Mouse (Mus musculus) kidney, adult 11 months (tissue): ENCODE measurements around the gene Ppp1r26.
A peak's percentile ranks its signal among the peaks of the same experiment; 100 is the strongest.

Experiments
- DNase-seq: peaks from one replicate; pipeline ENCODE4 v3.0.0; 2022

Gene Ppp1r26

DNA sequence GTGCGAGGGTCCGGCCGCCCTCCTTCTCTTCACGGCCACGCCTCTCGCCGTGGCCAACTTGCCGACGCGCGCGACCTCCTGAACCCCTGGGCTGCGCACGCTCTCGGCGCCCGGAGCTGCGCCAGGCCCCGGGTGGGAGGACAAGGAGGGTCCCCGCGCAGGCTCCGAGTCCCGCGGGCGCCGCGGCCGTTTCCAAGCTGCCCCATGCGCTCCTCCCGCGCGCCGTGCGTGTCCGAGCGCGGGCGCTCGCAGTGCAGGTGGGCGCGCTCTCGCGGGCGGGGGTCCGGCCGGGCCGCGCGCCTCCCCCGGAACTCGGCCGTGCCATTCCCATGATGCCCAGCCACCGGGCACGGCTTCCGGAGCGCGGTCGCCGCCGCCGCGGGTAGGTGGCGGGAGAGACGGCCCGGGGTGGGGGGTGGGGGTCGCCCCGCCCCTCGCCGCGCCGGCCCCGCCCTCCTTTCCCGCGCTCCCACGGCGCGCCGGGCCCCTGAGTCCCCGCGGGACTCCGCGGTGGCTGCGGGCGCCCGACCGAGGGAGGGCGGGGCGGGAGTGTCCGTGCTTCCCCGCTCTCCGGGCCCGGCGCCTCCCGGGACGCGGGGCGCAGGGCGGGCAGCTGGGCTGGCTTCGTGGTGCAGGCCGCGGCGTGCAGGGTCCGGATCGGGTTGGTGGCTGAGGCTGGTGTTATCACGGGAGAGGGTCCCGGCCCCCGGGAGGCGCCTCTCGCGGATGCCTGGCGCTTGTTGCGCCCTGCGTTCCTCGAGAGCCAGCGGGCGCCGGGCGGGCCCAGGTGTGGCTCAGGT is at the start of gene Ppp1r26:
Gene Ppp1r26, plus strand, starts transcription at position 286 of the 800 bp plus-strand sequence.
- peak; percentile 40 for DNase-seq

DNA sequence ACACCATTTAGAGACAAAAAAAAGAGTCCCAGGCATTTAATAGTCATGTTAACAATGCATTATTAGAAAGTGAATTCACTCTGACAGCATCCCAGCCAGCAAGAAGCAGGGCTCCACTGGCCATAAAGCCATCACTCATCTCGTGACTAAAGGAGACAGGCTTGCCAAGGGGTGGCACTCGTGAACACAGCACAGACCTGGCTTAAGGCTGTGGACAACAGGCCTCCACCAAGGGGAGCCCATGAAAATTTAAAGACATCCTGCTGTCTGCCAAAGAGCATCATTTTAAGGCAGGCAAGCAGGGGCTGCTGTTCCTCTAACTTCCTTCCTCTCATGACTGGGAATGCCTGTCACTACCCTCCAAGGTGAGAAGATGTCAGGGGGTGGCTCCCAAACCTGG is 49.7 kb upstream of the Ppp1r26 start:
- DNase-seq, result no peak

DNA sequence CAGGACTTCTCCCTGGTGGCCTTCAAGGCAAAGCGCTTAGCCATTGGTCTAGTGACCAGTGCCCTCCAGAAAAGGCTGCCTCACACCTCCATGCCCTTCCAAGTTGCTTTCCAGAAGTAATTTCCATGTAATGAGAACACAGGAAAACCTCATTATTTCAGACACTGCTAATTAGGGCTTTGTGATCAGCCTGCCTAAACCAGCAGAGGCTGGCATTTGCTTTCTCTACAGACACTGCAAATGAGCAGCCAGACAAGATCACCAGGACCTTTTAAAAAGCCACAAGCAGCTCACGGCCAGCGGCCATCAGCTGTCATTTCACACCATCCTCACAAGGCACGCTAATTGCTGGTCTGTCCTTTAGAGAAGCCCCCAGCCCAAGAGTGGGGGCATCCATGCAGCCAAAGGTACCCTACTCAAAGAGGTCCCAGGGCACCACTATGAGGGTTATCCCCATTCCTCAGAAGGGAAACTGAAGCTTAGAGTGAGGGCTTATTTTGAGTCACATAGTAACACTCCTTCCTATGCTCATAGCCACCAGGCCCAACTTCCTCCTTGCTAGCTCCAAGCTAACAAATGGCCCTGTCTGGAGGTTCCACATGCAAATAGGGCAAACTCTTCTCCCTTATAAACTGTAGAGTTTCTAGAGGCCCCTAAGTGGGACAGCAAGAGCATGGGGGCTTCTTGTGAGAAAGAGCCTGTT is 49.0 kb upstream of the Ppp1r26 start:
- no peak for DNase-seq

DNA sequence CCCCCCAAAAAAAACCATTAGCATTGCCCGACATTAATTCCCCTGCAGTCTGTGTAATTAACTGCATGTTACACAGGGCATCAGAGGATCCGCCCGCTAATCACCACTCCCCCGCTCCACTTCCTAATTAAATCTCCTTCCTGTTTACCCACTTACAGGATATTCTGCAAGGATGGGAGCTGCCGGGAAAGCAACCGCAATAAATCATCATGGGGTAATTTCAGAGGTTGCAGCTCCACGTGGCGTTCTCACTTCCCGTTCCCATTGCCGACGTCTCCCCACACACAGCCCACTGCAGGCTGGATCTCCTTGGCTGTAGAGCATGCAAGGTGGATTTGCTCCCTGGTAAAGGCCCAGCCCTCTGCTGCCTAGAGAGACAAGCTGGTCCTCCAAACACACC is 45.0 kb upstream of the Ppp1r26 start:
- DNase-seq, result peak; percentile 63

DNA sequence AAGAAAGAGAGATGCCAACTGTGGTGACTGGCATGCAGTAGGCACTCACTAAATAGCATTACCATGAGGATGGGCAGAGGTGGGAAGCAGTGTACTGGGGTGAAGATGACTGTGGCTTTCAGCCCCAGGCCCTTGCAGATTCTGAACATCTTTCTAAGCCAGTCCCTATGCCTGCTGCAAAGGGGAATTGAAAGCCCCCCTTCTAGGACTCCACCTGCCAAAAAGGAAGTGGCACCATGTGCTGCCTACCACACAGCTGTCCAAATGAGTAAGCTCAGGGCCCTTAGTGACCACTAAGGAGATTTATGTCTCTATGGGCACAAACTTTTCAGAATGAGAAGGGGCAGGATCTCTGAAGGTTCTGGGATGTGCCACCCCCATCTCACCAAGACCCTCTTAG is 44.5 kb upstream of the Ppp1r26 start:
- DNase-seq, result no peak

DNA sequence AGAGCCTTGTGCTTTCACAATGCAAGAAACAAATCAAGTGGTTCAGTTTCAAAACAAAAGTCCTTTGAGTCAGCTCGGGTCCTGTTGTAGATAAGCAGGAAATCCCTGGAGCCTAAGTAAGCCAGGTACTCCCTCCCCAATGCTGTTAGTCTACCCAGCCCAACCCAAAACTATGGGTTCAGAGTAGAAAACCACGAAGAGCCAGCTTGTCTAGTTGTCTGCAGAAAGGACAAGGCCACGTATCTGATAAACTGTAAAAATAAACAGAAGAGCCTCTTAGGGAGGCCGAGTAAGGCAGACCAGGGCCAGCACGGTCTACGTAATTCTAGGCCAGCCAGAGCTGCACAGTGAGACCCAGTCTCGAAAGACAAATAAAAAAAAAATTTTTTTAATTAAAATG is 38.8 kb upstream of the Ppp1r26 start:
- no peak for DNase-seq

DNA sequence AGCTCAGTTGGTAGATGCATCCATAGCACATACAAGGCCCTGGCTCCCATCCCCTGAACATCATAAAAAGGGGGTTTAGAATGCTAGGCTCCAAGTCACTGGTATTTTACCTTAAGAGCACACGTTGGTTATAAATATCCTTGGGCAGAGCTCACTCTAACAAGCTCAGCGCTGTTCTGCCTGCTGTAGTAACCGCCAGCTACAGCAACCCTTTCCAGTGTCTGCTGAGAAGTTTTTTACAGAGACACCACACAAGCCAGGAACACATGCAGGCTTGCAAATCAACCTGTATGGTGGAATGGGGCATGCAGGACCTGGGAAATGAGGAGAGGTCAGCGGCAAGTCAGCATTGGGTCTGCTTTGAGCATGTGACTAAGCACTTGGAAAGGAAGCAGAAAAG is 37.5 kb upstream of the Ppp1r26 start:
- no peak for DNase-seq

DNA sequence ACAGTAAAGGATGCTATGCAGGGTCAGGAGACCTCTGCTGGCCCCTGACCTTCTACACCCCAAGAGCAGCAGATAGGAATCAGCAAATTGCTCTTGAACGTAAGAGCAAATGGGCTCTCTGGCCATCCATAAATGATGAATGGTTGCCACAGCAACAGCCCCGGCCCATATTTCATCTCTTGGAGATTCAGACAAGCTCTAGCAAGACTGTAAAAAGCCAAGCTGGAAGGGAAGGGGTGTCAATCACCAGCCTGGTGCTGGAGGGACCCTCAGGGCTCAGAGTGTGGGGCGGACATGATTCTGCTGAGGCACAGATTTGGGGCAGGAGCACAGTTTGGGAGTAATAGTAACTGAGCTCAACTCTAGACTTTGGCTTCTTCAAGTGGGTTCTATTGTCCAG is 37.0 kb upstream of the Ppp1r26 start:
- DNase-seq, result no peak

DNA sequence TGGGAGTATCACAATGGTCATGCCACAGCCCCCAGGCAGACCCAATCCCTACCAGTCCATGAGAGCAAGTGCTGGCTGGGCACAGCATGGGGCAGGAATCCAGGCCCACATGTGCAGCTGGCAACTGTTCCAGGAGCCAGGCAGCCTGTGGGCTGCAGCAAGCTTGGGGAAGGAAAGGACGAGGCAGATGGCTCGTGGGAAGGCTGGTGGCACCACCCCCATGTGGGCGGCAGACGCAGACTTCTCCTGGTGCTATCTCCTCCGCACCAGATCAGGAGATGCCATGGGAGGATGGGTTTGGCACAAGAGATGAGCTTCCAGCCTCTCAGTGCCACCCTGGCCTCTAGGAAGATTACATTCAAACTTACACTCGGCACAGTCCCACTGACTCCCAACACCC is 33.7 kb upstream of the Ppp1r26 start:
- no peak for DNase-seq

DNA sequence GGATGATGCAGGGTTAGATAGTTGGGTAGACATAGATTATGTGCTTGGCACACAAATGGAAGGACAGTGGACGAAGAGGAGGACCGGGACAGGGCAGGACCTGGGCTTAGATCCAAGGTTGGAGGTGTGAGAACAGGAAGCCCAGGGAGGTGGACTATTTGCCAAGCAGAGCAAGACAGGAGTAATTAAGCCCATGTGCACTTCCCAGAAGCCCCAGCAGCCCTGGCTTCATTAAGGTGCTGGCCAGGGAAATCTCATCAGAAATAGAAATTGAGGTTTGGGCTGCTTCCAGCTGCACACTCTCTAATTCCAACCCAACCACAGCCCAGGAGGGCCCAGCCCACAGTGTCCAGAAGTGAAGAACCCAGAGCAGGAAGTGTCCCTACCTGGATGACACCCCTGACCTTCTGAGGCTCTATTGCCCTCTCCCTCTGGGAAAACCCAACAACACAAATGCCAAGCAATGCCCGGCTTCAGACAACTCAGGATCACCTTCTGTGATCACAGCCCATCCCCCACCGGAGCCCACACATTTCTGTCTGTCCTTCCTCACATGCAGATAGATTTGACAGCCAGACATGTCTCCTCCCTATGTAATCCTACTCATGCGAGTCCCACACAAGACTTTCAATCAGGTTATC is 32.4 kb upstream of the Ppp1r26 start:
- DNase-seq, result no peak

DNA sequence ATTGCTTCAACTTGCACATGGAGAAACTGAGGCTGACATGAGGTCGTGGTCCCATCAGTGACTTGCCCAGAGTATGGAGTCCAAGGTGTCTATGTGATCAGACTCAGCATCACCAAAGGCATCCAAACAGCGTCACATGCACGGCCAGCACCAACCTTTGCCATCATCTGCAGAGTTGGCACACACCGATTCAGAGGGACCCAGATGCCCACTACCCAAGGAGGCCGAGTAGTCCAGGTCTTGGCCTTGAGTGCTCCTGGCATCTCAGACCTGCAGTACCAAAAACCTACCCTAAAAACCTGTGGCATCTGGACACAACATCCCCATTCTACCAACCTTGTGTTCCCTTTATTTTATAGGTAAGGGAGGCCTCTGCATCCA is 31.9 kb upstream of the Ppp1r26 start:
- no peak for DNase-seq

DNA sequence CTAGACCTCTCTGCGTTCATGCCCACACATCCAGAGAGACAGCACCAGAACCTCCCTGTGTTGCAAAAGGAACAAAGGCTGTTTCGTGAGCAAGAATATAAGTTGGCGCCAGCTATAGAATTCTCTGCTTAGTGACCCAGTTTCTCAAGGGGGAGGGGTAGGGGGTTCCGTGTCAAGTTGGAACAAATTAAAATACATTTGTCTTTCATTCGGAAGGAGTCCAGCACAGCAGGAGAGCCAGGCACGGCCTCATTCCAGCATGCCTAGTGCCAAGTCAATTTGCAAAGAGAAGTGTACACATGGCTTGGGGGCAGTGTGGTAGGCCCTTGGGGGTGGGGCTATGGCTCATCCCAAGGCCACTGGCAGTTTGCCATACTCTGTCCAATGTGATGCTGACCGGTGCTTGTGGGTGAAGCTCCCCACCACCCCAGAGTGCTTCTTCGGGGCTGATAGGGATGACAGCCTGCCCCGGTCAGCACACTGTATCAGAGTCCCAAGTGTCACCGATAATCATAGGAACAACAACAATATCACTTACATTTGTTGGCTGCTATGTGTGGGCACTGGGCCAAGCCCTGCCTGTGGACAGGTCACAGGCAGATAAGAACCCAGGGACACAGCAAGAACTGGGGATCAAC is 31.1 kb upstream of the Ppp1r26 start:
- no peak for DNase-seq

DNA sequence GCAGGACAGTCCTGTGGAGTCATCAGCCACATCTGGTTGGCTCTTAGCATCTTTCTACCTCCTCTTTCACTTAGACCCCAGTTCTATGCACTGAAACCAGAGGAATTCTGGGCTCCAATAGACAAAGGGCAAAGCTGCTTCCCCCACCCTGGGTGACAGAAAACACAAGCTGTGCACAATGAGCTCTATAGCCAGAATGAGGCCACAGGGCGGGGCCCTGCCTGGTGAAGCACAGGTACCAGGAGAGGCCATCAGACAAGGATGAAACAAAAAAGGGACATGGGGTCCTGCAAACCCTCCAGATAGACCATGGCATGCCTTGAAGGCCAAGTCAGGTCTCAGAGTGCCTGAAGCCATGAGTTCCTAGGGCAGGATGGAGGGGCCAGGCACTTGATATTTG is 30.1 kb upstream of the Ppp1r26 start:
- DNase-seq, result no peak

DNA sequence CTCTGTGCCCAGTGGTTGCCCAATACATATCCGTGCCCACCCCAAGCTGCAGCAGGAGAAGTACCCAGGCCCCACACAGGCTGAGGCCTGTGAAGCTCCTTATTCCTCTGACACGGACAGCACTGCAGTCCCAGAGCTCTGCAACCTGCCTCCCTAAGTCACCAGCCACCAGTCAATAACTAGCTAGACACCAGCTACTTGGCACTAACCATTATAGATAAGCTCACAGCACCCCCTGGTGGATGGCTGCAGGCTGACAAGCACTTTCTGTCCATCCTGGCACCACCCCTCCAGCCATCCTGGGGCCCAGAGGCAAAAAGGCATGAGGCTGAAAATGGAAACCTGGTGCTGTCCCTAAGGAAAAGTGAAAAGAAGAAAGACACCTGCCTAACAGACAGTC is 28.6 kb upstream of the Ppp1r26 start:
- peak; percentile 75 for DNase-seq

DNA sequence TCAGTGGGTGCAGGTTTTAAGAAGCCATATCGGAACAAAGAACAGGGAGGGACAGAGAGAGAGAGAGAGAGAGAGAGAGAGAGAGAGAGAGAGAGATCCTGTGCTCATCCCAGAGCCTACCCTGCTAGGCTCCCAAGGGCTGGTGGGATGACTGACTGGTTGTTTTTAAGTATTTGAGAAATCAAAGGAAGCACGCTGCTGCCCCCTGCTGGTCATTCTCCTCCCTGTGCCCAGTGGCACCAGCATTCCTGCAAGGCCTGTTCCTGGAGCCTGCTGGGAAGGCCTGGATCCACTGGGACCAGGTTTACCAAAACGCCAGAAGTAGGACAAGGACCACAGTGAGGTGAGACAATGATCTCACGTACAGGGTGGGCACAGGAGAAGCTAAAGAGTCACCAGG is 26.7 kb upstream of the Ppp1r26 start:
- peak; percentile 73 for DNase-seq

DNA sequence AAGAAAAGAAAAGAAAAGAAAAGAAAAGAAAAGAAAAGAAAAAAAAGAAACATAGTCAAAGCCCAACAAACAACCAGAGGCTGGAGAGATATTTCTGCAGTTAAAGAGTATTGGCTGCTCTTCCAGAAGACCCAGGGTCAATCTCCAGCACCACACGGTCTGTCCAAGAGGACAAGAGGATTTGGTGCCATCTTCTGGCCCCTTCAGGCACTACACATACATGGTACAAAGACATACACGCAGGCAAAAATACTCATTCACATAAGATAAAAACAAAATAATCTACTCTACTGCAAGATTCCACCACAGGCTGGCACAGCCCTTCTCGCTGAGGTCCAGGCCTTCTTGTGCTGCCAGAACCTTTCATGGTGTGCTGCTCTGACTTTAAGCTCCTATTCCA is 23.4 kb upstream of the Ppp1r26 start:
- peak; percentile 27 for DNase-seq

DNA sequence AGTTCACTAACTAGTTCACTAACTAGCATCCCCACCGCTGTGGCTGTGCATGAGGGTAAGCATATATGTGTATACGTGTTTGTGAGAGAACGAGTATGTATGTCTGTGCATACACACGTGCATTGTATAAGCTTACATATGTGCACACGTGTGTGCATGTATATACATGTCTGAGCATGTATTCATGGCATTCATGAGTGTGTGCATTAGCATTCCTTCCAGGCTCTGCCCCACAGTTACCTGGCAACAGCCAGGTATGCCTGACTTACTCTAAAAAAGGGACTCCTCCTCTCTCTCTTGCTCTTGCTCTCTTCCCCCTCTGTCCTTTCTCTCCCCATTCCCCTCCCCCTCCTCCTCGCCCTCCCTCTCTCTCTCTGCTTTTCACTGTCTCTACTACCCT is 19.4 kb upstream of the Ppp1r26 start:
- DNase-seq, result no peak

DNA sequence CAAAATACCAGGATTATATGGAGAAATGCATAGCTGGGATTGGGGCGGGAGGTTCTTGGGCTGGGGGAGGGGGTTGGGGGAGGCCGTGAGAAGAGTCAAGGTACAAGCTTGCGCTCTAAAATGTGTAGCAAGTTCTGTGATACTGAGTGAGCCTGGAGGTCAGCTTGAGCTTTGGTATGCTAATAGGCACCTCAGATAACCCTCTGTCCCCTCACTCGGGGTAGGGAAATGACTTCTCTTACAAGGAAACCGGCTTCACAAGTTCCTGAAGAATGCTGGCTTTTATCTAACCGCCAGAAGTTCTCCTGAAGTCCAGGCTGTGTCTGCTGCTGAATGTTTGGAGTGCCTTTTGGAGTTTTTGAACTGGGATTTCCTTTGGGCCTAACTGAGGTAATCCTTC is 15.8 kb upstream of the Ppp1r26 start:
- DNase-seq, result no peak

DNA sequence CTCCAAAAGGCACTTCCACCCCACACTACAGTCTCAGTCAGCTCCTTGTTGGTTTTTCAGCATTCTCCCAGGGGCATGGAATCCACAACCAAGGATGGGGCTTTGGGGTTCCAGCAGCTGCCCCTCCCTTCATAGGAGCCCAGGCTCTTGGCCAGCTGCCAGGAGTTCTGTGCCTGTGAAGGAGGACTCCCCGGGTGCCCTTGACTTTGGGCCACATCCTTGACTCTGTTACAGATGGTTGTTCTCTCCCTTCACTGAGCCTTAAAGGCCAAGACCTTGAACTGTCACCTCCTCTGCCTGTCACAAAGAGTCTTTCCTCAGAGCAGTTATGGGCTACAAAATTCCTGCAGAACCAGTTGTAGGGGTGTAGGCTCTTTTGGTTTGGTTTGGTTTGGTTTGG is 13.8 kb upstream of the Ppp1r26 start:
- DNase-seq, result peak; percentile 22

DNA sequence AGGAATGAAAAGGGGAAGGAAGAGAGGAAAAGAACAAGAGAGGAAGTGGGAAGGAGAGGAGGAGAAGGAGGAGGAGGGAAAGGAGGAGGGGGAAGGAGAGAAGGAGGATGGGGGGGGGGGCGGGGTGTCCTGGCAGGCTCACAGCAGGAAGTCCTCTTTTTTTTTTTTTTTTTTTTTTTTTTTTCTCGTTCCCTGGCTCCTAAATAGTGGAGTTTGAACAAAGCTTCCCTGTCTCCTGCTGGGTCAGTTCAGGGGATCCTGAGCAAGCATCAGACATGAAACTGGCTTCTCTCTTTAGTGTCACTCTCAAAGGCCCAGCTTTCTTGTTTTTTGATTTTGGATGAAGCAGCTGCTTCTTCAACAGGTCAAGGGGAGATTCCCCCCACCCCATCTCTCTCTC is 13.1 kb upstream of the Ppp1r26 start:
- no peak for DNase-seq

DNA sequence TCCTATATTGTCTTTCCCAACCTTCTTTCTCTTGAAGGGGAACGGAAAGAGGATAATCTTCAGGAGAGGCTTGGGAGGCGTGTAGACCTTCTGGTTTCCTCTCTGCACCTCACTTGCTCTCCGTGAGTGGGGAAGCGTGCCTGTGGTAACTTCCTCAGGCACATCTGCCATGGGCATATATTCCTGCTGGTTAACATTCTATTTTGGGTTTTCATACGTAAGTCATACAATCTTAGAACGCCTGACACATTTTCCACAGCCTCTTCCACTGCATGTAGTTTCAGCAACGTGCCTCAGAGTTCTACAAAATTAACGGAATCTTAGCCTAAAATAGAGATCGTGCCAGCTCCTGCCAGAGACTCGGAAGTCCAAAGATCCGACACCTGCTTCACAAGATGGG is 11.2 kb upstream of the Ppp1r26 start:
- DNase-seq, result no peak

DNA sequence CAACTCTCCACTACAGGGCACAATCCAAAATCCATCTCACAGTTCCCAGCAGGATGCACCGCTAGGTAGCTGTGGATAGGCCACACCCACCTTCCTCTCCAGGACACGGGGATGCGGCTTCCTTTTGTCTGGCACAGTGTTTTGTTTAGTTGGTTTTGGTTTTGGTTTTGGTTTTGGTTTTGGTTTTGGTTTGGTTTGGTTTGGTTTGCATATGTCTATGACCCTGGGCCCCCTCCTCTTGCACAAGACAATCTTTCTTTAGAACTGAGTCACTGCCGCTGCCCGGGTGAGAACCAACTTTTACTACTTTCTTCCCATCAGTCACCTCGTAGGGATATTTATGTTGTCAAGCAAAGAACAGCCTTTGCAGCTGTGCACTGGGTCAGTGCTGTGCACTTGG is 5.8 kb upstream of the Ppp1r26 start:
- DNase-seq, result no peak

DNA sequence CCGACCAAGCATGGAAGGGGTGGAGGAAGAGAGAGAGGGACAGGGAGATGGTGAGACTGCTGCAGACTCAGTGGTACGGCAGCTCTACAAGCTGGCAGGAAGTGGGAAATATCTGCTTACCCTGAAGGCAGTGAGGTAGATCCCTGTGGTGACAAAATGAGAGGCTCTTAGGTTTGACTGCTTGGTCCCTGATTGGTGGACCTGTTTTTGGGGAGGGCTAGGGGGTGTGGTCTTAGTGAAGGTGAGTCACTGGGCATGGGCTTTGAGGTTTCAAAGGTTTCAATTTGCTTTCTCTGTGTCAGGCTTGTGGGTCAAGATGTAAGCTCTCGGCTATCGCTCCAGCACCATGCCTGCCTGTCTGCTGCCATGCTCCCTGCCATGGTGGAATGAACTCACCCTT is 1.5 kb upstream of the Ppp1r26 start:
- no peak for DNase-seq

DNA sequence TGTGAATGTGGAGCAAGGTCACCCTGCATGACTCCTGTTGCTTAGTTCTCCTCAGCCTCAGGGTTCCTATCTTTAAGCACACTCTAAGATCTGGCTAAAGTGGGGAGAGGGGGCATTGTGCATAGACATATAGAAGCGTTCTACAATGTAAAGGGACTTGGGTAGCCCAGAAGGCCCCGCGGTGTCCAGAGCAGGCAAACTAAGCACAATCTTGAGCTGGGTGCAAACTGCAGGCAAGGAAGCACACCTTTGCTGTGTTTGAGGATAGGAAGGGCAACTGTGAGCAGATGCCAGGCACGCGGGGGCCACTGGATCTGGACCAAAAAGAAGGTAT is 452 bp upstream of the Ppp1r26 start:
- no peak for DNase-seq
